Mouse (Mus musculus) testis, adult 2 months (tissue): ENCODE results near the gene D8Ertd738e. TPM values are rescaled to one million over a fixed set of nuclear protein-coding genes. Genes with fewer than 3 reads are reported as not detected.

Source experiments
- H3K27ac ChIP-seq: fragments of 200-500 bp; 2 replicates; pipeline ENCODE4 v1.5.1; 2012; ENCODE audit warnings: low read depth, low read length; ENCODE audit not compliant: control insufficient read depth, insufficient read depth
- H3K27me3 ChIP-seq: fragments of 200-500 bp; 2 replicates; pipeline ENCODE4 v1.6.1; 2012; ENCODE audit warnings: mild to moderate bottlenecking, low read length, moderate library complexity; ENCODE audit not compliant: control insufficient read depth, insufficient read depth
- H3K36me3 ChIP-seq: fragments of 200-500 bp; 2 replicates; pipeline ENCODE4 v1.6.1; 2012; ENCODE audit warnings: mild to moderate bottlenecking, low read length; ENCODE audit not compliant: control insufficient read depth, insufficient read depth
- H3K4me1 ChIP-seq: fragments of 200-500 bp; 2 replicates; pipeline ENCODE4 v1.6.1; 2012; ENCODE audit warnings: low read length; ENCODE audit not compliant: control insufficient read depth, insufficient read depth
- H3K4me3 ChIP-seq: fragments of 200-500 bp; 2 replicates; pipeline ENCODE4 v1.5.1; 2012; ENCODE audit warnings: low read depth, mild to moderate bottlenecking, low read length, moderate library complexity, mixed read lengths; ENCODE audit not compliant: control insufficient read depth
- CTCF ChIP-seq: fragments of 200-500 bp; IDR thresholded peaks from 2 replicates; pipeline ENCODE4 v1.5.1; 2012; ENCODE audit warnings: low read depth, mild to moderate bottlenecking, inconsistent platforms, low read length, moderate library complexity; ENCODE audit not compliant: control insufficient read depth, insufficient read depth, insufficient replicate concordance
- POLR2A ChIP-seq: fragments of 200-500 bp; IDR thresholded peaks from 2 replicates; pipeline ENCODE4 v1.6.1; 2012; ENCODE audit warnings: low read depth, mild to moderate bottlenecking, inconsistent platforms, low read length, moderate library complexity; ENCODE audit not compliant: control insufficient read depth
- polyA plus RNA-seq: library from polyadenylated mRNA; depleted of rRNA; stranded (reverse); fragments of >200 nt; gene quantifications from 2 replicates; pipeline ENCODE4 v1.2.3, GENCODE M21; 2012

The D8Ertd738e gene
- polyA plus RNA-seq, 1 experiment: 104 TPM

- Histone ChIP-seq H3K27ac (peak overlapping the region; percentile 22; the same call in 1 of the 2 replicates), H3K36me3 (no peaks in the 10 kb centered on the region), H3K4me3 (no peak overlapping the region), H3K27me3 (no peaks in the 10 kb centered on the region), H3K4me1 (peaks cover 16% of the 10 kb centered on the region)
- no peak for TF ChIP-seq CTCF
- no peak for TF ChIP-seq POLR2A
Measured at GRCm38 (mm10) chr8:84207811-84208210, 41.7 kb downstream of the D8Ertd738e start.

DNA sequence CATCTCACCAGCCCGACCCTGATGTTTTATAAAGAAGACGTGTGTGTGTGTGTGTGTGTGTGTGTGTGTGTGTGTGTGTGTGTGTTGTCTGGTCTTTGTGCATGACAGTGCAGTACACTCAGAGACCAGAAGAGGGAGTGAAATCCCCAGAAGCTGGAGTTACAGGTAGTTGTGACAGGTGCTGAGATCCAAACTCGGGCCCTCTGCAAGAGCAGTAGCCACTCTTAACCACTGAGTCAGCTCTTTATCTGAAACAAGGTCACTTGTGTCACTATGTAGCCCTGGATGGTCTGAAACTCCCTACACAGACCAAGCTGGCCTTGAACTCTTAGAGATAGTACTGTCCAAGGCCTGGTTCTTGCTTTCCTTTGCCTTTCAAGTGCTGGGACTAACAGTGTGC, 42.9 kb downstream of the D8Ertd738e start:
- Histone ChIP-seq H3K4me1 (peaks cover 16% of the 10 kb centered on the region), H3K36me3 (no peaks in the 10 kb centered on the region), H3K27me3 (no peaks in the 10 kb centered on the region), H3K27ac (no peak overlapping the region), H3K4me3 (no peak overlapping the region)
- TF ChIP-seq POLR2A (no peak), CTCF (no peak)

DNA sequence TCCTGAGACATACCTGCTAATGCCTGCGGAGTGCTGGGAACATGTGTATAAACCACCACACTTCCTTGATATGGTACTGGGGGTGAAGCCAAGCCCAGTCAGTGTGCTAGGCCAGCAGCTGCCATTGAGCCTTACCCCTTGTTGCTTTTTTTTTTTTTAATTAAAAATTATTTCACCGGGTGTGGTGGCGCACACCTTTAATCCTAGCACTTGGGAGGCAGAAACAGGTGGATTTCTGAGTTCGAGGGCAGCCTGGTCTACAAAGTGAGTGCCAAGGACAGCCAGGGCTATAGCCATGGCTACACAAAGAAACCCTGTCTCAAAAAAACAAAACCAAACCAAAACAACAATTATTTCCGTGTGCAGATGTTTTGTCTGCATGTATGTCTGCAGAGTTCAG, 44.4 kb downstream of the D8Ertd738e start:
- Histone ChIP-seq H3K4me3 (no peak overlapping the region), H3K27ac (no peak overlapping the region), H3K4me1 (peaks cover 21% of the 10 kb centered on the region), H3K27me3 (no peaks in the 10 kb centered on the region), H3K36me3 (no peaks in the 10 kb centered on the region)
- no peak for TF ChIP-seq CTCF
- TF ChIP-seq POLR2A: no peak

- Histone ChIP-seq H3K4me3 (peak overlapping the region; percentile 56), H3K4me1 (peaks cover 25% of the 10 kb centered on the region), H3K27ac (peak overlapping the region; percentile 86), H3K27me3 (no peaks in the 10 kb centered on the region), H3K36me3 (no peaks in the 10 kb centered on the region)
- TF ChIP-seq CTCF (no peak), POLR2A (no peak; the same call in 1 of the 2 replicates)
Measured at GRCm38 (mm10) chr8:84203975-84204772, 45.3 kb downstream of the D8Ertd738e start.

DNA sequence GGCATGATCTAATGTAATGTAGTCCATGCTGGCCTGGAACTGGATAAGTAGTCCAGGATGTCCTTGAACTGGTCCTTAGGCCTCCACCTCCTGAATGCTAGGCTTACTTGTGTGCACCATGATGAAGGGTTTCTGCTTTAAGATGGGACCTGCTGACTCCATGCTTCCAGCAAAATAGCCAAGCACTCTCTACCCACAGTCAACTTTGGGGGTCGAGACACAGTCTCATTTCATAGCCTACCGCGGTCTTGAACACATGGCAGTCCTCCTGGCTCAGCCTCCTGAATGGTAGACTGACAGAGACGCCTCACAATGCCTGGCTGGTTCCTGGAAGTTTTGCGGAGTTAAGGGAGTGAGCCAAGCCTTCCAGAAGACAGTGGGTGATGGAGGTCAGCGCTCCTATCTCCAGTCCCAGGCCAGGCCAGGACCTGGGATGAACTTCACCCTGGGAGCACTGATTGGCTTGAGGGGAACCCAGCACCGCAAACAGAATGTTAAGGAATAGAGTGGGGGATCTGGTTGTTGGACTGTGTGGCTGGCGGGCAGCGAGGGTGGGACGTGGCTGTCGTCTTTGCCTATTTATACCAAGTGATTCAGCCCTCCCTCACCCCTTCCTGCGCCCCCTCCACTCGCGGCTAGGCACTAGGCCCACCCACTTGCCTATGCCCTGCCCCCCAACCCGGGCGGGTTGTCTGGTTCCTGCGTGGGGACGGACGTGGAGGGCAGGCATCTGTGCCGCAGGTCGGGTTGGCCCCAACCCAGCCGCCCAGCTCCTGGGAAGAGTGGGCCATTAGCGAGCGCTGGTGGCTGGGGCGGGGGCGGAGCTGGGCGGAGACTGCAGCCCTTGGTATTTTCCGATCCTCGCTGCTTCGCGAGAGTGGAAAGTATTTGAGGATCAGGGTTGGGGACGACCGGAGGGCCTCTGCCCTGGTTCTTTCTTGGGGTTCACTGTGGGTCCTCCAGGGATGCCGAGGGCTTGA, 46.3 kb downstream of the D8Ertd738e start:
- TF ChIP-seq POLR2A (no peak), CTCF (no peak)
- Histone ChIP-seq H3K4me1 (peaks cover 32% of the 10 kb centered on the region), H3K4me3 (peak overlapping the region; percentile 56), H3K27me3 (no peaks in the 10 kb centered on the region), H3K27ac (peak overlapping the region; percentile 84), H3K36me3 (no peaks in the 10 kb centered on the region)

DNA sequence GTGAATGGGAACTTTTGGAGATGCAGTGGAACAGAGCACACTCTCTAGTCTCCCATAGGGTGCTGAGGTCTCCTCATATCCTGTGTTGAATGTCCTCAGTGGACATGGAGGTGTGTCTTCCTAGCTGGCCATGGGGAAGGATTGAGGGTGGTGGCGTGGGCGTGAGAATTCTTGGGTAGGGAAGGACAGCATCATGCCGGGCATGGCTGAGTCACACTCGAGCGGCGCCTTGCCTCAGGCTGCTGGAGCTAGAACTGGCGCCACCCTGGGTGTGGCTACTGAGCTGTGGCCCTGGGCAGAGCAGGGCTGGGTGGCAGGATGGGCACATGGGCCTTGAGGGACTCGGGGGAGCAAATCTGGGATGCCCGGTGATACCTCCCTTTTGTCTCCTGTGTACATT, 47.1 kb downstream of the D8Ertd738e start:
- peak overlapping the region; percentile 59 for H3K27ac ChIP-seq

More for the DNA sequence above, 47.1 kb downstream of the D8Ertd738e start:
- no peak for TF ChIP-seq CTCF
- TF ChIP-seq POLR2A: no peak
- Histone ChIP-seq H3K4me1 (peaks cover 38% of the 10 kb centered on the region), H3K36me3 (no peaks in the 10 kb centered on the region), H3K4me3 (peak overlapping the region; percentile 28), H3K27me3 (no peaks in the 10 kb centered on the region)
